Mouse (Mus musculus): ENCODE results near the gene Cops6. TPM values are rescaled to one million over a fixed set of nuclear protein-coding genes. Genes with fewer than 3 reads are reported as not detected.

Cops6 gene
- polyA plus RNA-seq, 1 experiment from 2014 or later = 269 TPM

DNA sequence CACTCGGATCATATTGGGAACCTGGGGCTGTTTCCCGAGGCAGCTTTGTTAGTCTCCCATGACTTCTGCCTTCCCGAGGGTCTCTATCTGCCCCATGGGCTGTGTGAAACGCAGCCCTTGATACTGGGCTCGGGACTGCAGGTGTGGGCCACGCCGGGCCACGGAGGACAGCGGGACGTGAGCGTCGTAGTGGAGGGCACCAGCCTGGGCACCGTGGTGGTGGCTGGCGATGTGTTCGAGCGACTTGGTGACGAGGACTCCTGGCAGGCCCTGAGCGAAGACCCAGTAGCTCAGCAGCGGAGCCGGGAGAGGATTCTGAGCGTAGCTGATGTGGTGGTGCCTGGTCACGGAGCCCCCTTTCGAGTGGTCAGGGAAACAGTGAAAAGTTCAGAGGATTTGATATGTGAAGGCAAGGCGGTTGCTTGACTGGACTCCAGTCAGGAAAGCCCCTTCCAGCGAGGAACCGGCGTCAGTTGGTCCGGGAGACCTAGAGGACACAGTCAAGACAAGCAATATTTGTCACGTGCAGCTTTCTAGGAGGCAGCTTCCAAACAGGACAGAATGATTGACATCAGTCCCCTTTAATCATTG lies 34.0 kb downstream of the Cops6 start:
- no peaks in the 10 kb centered on the region for H3K27me3 ChIP-seq (replicated peaks)
- 2% methylated on average over 29 of the region's 29 CpGs for WGBS
- H3K4me3 ChIP-seq = peak overlapping the region; percentile 80
- peak overlapping the region; percentile 87 for H3K27ac ChIP-seq (replicated peaks)
- H3K4me1 ChIP-seq = peaks cover 17% of the 10 kb centered on the region
- peak overlapping the region; percentile 99 for H3K4me2 ChIP-seq
- H3K36me3 ChIP-seq = peaks cover 33% of the 10 kb centered on the region
- H3K9ac ChIP-seq = peak overlapping the region; percentile 92
- H3K9me3 ChIP-seq = no peaks in the 10 kb centered on the region
- peak; percentile 27; the same call in 1 of the 2 replicates for ATAC-seq (ENCODE audit: extremely low read depth, insufficient number of reproducible peaks, low FRiP score, low TSS enrichment)

DNA sequence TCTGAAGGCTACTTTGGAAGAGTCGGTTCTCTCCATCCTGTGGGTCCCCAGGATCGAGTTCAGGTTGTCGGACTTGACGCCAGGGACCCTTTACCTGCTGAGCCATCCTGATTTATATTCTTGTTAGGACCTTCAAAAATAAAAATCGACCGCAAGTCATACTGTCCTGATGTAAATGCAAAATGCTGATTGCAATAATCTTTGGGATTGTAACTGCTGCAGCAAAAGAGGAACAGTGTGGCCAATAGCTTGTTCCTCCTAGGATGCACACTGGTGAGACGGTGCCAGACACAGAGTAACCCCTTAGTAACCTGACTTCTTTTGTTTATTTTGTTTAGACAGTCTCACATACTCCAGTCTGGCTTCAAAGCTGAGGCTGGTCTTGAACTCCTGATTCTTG lies 34.6 kb downstream of the Cops6 start:
- peak overlapping the region; percentile 92 for H3K9ac ChIP-seq
- no peaks in the 10 kb centered on the region for H3K9me3 ChIP-seq
- peak overlapping the region; percentile 80 for H3K4me3 ChIP-seq
- H3K27me3 ChIP-seq (replicated peaks) = no peaks in the 10 kb centered on the region
- ATAC-seq (ENCODE audit: extremely low read depth, insufficient number of reproducible peaks, low FRiP score, low TSS enrichment) = no peak
- no peak overlapping the region for H3K27ac ChIP-seq (replicated peaks)
- 74% methylated on average over 7 of the region's 7 CpGs for WGBS
- peak overlapping the region; percentile 99 for H3K4me2 ChIP-seq
- H3K36me3 ChIP-seq = peaks cover 27% of the 10 kb centered on the region
- H3K4me1 ChIP-seq = peaks cover 17% of the 10 kb centered on the region

DNA sequence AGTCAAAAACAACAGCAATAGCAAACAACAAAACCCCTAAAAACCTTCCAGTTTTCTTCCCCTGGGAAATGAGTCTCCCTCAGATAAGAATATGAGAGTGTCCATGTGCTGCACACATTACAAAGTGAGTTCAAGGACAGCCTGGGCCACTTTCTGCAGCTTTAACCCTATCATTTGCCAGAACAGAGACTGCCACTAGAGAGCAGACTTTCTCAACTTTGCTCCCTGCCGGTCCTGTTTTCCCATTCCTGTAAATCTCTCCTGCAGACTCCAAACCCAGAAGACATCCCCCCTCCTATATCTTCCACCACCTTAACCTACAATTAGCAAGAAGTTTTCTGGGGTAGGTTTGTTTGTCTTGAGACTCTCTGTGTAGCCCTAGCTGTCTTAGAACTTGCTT lies 38.7 kb downstream of the Cops6 start:
- H3K27ac ChIP-seq (replicated peaks) = no peak overlapping the region
- H3K4me2 ChIP-seq = no peak overlapping the region
- no peak overlapping the region for H3K9ac ChIP-seq
- peaks cover 10% of the 10 kb centered on the region; the same call in 1 of the 2 replicates for H3K9me3 ChIP-seq
- H3K4me3 ChIP-seq = no peak overlapping the region
- H3K4me1 ChIP-seq = peaks cover 8% of the 10 kb centered on the region
- 16% methylated on average over 1 of the region's 1 CpGs for WGBS
- ATAC-seq (ENCODE audit: extremely low read depth, insufficient number of reproducible peaks, low FRiP score, low TSS enrichment) = no peak
- no peaks in the 10 kb centered on the region for H3K36me3 ChIP-seq
- no peaks in the 10 kb centered on the region for H3K27me3 ChIP-seq (replicated peaks)

DNA sequence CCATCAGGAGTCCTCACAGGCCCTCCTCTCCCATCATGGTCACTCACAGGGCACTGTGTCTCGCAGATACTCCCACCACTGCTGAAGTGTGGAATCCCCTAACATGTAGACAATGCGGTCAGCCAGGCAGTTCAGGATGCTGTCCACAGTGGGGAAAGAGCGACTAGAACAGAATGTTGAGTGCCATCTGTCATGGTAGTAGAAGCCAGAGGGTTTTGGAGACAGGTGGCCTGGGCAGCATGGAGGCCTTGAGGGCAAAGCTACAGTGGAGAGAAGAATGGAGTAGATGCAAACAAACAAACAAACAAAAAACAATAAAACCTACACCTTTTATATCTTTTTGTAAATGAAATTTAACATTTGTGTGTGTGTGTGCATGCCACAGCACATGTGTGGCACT lies 41.2 kb downstream of the Cops6 start:
- Histone ChIP-seq H3K27me3 (replicated peaks) (no peaks in the 10 kb centered on the region), H3K27ac (replicated peaks) (no peak overlapping the region), H3K36me3 (no peaks in the 10 kb centered on the region), H3K4me1 (no peaks in the 10 kb centered on the region), H3K9ac (no peak overlapping the region), H3K9me3 (peaks cover 18% of the 10 kb centered on the region; the same call in 1 of the 2 replicates), H3K4me2 (no peak overlapping the region), H3K4me3 (no peak overlapping the region)
- ATAC-seq (ENCODE audit: extremely low read depth, insufficient number of reproducible peaks, low FRiP score, low TSS enrichment) = no peak
- WGBS = 76% methylated on average over 3 of the region's 3 CpGs

DNA sequence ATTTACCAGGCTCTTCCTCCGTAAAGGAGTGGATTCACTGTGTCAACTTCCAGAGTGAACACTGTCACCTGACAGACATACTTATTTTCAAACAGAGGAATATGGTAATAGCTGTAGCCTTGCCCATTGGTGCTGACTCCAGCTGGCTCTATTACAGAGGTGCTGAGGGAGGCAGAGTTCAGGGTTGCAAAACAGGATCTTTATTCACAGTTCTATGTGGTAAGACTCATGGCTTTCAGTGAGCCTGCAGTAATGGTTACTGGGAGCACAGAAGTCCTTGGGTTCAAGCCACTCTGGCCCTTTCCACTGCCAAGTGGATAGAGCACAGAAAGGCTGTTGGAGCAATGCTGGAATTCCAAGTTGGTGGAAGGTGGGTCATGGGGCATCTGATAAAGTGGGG lies 46.4 kb downstream of the Cops6 start:
- no peaks in the 10 kb centered on the region for H3K27me3 ChIP-seq (replicated peaks)
- no peaks in the 10 kb centered on the region for H3K4me1 ChIP-seq
- H3K9ac ChIP-seq = no peak overlapping the region
- H3K36me3 ChIP-seq = no peaks in the 10 kb centered on the region
- WGBS = 69% methylated on average over 1 of the region's 1 CpGs
- ATAC-seq (ENCODE audit: extremely low read depth, insufficient number of reproducible peaks, low FRiP score, low TSS enrichment) = no peak
- no peak overlapping the region for H3K4me3 ChIP-seq
- H3K27ac ChIP-seq (replicated peaks) = no peak overlapping the region
- H3K4me2 ChIP-seq = no peak overlapping the region
- peaks cover 25% of the 10 kb centered on the region; the same call in 1 of the 2 replicates for H3K9me3 ChIP-seq

DNA sequence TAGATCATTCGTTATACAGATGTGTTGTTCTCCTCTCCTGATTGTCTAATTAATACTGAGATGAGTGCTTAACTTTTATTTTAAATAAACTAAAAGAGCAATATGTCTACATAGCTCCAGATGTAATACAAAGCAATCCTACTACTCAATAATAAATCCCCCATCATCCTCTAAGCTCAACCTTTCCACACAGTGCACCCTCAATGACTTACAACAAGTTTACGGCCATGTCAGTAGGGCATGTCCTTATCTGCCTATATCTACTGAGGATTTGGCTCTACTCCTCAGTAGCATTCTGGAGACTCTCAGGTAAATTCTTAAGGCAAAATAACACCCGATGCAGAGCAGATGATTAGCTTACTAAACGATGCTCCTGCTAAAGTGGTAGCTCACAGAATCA lies 47.0 kb downstream of the Cops6 start:
- Histone ChIP-seq H3K4me1 (no peaks in the 10 kb centered on the region), H3K9ac (no peak overlapping the region), H3K27me3 (replicated peaks) (no peaks in the 10 kb centered on the region), H3K9me3 (peaks cover 25% of the 10 kb centered on the region; the same call in 1 of the 2 replicates), H3K36me3 (no peaks in the 10 kb centered on the region), H3K4me3 (no peak overlapping the region), H3K27ac (replicated peaks) (no peak overlapping the region), H3K4me2 (no peak overlapping the region)
- 69% methylated on average over 4 of the region's 4 CpGs for WGBS
- ATAC-seq (ENCODE audit: extremely low read depth, insufficient number of reproducible peaks, low FRiP score, low TSS enrichment) = no peak

MicroRNA genes within 50 kb of the gene (microRNA counts, 519-probe panel; counts per million panel counts)
- 5,466 counts per million, percentile 90 among the panel's probes with 10 or more counts for microRNA mmu-miR-106b
- 6,674 counts per million, percentile 96 among the panel's probes with 10 or more counts for microRNA mmu-miR-25
- 5,565 counts per million, percentile 90 among the panel's probes with 10 or more counts for microRNA mmu-miR-93

Small RNA genes lying within 50 kb of the gene (microRNA-seq; reads per million reads assigned to microRNA genes)
- gene Mir106b (5,176 reads per million, percentile 93 among the genes with 10 or more reads in this experiment), gene Mir25 (338 reads per million, percentile 69 among the genes with 10 or more reads in this experiment), gene Mir93 (9,295 reads per million, percentile 95 among the genes with 10 or more reads in this experiment)

Other genes with a start within 250 kb of the Cops6 start
- 0.13 TPM in 1 of 2 replicates, not detected in the other for gene Cyp3a13, start 239.5 kb upstream of the Cops6 start, polyA plus RNA-seq (2015; fragmentation: Nextera tagmentation; extraction: Ambion mirVana)
- gene Gjc3, start 198.0 kb upstream of the Cops6 start, polyA plus RNA-seq (2015; fragmentation: Nextera tagmentation; extraction: Ambion mirVana) = 0.04 TPM in 2 replicates
- not detected in 2 replicates for gene Azgp1, start 179.6 kb upstream of the Cops6 start, polyA plus RNA-seq (2015; fragmentation: Nextera tagmentation; extraction: Ambion mirVana)
- not detected in 2 replicates for gene Smok3a, start 139.8 kb upstream of the Cops6 start, polyA plus RNA-seq (2015; fragmentation: Nextera tagmentation; extraction: Ambion mirVana)
- gene Smok3b, start 139.6 kb upstream of the Cops6 start, polyA plus RNA-seq (2015; fragmentation: Nextera tagmentation; extraction: Ambion mirVana) = not detected in 2 replicates
- gene Smok3c, start 107.9 kb upstream of the Cops6 start, polyA plus RNA-seq (2015; fragmentation: Nextera tagmentation; extraction: Ambion mirVana) = not detected in 2 replicates
- 8.6 and 8.7 TPM in 2 replicates for gene Zkscan1, start 76.0 kb upstream of the Cops6 start, polyA plus RNA-seq (2015; fragmentation: Nextera tagmentation; extraction: Ambion mirVana)
- gene Zscan21, start 44.2 kb upstream of the Cops6 start, polyA plus RNA-seq (2015; fragmentation: Nextera tagmentation; extraction: Ambion mirVana) = 39.1 and 39.4 TPM in 2 replicates
- gene Zfp113, start 5.3 kb upstream of the Cops6 start, polyA plus RNA-seq (2015; fragmentation: Nextera tagmentation; extraction: Ambion mirVana) = 11.5 and 12.2 TPM in 2 replicates
- gene Ap4m1, start 10.9 kb downstream of the Cops6 start, polyA plus RNA-seq (2015; fragmentation: Nextera tagmentation; extraction: Ambion mirVana) = 12.9 and 13.7 TPM in 2 replicates
- gene Mcm7, start 11.4 kb downstream of the Cops6 start, polyA plus RNA-seq (2015; fragmentation: Nextera tagmentation; extraction: Ambion mirVana) = 123 TPM in 2 replicates
- 62.8 and 69.7 TPM in 2 replicates for gene Taf6, start 26.4 kb downstream of the Cops6 start, polyA plus RNA-seq (2015; fragmentation: Nextera tagmentation; extraction: Ambion mirVana)
- 26.1 and 27.1 TPM in 2 replicates for gene Cnpy4, start 26.4 kb downstream of the Cops6 start, polyA plus RNA-seq (2015; fragmentation: Nextera tagmentation; extraction: Ambion mirVana)
- 5.8 and 5.9 TPM in 2 replicates for gene Mblac1, start 33.2 kb downstream of the Cops6 start, polyA plus RNA-seq (2015; fragmentation: Nextera tagmentation; extraction: Ambion mirVana)
- gene Nxpe5, start 64.8 kb downstream of the Cops6 start, polyA plus RNA-seq (2015; fragmentation: Nextera tagmentation; extraction: Ambion mirVana) = not detected in 2 replicates
- gene Lamtor4, start 94.4 kb downstream of the Cops6 start, polyA plus RNA-seq (2015; fragmentation: Nextera tagmentation; extraction: Ambion mirVana) = 77.9 and 86.8 TPM in 2 replicates
- 2.9 and 3.0 TPM in 2 replicates for gene BC037034, start 103.0 kb downstream of the Cops6 start, polyA plus RNA-seq (2015; fragmentation: Nextera tagmentation; extraction: Ambion mirVana)
- 0.64 and 1.0 TPM in 2 replicates for gene Gal3st4, start 111.8 kb downstream of the Cops6 start, polyA plus RNA-seq (2015; fragmentation: Nextera tagmentation; extraction: Ambion mirVana)
- gene Gm43720, start 118.9 kb downstream of the Cops6 start, polyA plus RNA-seq (2015; fragmentation: Nextera tagmentation; extraction: Ambion mirVana) = 0.04 and 0.06 TPM in 2 replicates
- 9.3 and 9.7 TPM in 2 replicates for gene Gpc2, start 118.9 kb downstream of the Cops6 start, polyA plus RNA-seq (2015; fragmentation: Nextera tagmentation; extraction: Ambion mirVana)
- 1.6 and 2.5 TPM in 2 replicates for gene Stag3, start 119.2 kb downstream of the Cops6 start, polyA plus RNA-seq (2015; fragmentation: Nextera tagmentation; extraction: Ambion mirVana)
- not detected in 2 replicates for gene Pvrig, start 180.9 kb downstream of the Cops6 start, polyA plus RNA-seq (2015; fragmentation: Nextera tagmentation; extraction: Ambion mirVana)

Measured in heart, embryonic 13.5 days (tissue).